Mouse (Mus musculus): Measurements from ENCODE around the gene Mcpt9.
"Not testable (repeated sequence)": the region's sequence is repeated elsewhere in the genome, so short reads cannot be mapped to it uniquely, and the experiment has no call there.

The Mcpt9 gene

DNA sequence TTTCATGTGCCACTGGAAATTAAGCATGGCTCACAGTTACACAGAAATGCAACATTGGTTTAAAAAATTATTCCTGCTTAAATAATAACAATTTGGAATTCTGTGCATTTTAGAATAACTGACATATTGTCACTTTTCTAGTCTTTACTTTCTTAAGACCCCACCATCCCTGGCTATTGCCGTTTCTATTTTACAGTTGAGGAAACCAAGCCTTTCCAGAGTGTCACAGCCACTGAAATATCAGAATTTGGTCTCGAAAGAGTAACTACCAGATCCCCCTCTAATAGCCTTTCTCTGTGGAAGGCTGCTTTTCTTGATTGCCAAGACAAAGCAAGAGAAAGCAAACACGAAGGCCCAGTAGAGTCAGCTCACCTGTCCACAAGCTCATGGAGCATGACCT is at the start of gene Mcpt9:
Gene Mcpt9 (minus strand): TSS at position 101 of the 400 bp plus-strand sequence.
- DNase-seq (ENCODE audit: low spot score): not testable (repeated sequence)

DNA sequence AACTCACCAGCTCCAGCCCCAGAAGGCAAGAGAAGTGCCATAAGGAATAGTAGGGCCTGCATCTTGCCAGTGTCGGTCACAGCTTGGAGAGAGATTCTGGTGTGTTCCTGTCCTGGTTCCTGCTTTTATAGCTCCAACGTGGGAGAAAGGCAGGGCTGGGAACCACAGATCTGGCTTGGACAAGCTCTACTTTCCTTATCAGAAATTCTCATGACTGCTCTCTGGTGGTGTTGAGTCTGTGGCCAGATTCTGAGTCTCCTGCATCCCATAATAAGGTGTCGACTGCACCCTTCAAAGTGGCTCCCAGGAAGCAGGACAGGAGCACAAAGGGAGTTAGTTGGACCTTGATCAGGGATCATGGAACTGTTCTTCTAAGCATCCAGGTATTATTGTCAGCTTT is 31.9 kb upstream of the Mcpt9 start, which contains the start of gene Mcpt4:
Gene Mcpt4 (minus strand): TSS at position 101 of the 400 bp plus-strand sequence.
- not testable (repeated sequence) for DNase-seq (ENCODE audit: low spot score)

DNA sequence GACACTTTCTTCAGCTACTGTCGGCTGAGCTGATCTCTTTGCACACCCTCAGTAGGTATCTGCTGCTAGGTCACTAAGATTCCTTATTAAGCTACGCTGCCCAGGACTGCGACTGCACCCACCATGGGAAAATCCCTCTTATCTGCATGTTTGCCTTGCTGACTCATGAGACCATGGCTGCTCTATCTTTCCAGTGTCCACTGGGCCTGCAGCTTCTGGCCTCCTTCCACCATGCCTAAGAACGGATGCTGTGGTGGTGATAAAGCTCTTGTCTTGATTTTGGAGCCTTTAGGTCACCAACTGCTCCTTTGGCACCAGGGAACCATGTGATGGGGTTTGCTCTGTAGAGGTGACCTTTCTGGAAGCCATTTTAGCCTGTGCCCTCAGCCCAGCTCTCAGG is 27.4 kb upstream of the Mcpt9 start:
- DNase-seq (ENCODE audit: low spot score): no peak

DNA sequence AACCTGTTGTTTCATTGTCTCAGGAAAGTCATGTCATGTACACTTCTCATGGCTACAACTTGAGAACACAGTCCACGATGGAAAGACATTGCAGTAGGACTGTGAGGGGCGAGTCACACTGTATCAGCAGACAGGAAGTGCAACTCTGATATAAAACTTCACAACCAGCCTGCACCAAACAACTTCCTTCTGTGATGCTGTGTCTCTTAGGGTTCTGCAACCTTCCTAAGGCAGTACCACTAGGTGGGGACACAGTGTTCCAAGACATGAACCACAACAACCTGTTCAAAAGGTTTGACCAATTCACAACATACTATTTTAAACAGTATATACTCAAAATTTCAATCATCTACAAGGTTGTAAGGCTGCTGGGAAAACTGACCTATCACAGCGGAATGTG is 25.1 kb upstream of the Mcpt9 start:
- no peak for DNase-seq (ENCODE audit: low spot score)

DNA sequence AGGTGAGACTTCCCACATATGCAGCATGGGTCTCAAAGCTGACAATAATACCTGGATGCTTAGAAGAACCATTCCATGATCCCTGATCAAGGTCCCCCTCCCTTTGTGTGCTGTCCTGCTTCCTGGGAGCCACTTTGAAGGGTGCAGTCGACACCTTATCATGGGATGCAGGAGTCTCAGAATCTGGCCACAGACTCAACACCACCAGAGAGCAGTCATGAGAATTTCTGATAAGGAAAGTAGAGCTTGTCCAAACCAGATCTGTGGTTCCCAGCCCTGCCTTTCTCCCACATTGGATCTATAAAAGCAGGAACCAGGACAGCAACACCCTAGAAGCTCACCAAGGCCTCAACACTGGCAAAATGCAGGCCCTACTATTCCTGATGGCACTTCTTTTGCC is 11.5 kb upstream of the Mcpt9 start, which contains the start of gene Mcpt2:
Gene Mcpt2 (plus strand): TSS at position 250 of the 400 bp plus-strand sequence.
- DNase-seq (ENCODE audit: low spot score): not testable (repeated sequence)

DNA sequence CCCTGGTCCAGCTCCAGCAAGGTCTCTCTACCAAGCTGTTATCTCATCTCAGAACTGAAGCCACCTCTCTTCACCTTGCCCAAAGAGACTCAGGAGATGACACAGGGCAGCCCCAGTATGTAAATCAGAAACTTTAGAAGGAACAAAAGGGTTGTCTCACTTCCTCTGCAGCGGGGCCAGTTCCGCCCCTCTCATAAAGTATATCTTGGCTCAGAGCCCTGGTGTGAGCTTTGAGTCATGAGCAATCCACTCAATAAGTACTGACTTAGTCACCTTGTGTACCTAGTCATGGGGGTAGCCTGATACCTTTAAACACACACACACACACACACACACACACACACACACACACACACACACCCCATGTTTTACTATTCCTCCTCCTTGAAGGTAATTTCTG is 4.1 kb upstream of the Mcpt9 start:
- DNase-seq (ENCODE audit: low spot score): no peak

DNA sequence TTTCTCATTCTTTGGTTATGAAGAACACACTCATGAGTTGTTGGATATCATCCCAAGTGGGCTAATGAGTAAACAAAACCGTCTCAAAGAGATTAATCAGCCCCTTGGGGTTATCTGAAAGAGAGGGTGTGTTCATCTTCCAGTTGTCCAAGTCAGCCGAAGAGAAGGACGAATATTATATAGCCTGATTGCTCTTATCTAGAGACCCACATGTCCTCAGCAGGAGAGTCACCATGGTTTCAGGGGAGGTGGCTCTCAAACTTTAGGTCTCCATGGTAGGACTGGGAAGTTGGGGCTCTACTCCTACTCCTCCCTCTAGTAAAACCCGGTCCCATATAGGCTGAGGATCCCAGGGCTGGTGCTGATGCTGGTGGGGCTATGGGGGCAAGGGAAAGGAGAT is 9.0 kb downstream of the Mcpt9 start:
- not testable (repeated sequence) for DNase-seq (ENCODE audit: low spot score)

DNA sequence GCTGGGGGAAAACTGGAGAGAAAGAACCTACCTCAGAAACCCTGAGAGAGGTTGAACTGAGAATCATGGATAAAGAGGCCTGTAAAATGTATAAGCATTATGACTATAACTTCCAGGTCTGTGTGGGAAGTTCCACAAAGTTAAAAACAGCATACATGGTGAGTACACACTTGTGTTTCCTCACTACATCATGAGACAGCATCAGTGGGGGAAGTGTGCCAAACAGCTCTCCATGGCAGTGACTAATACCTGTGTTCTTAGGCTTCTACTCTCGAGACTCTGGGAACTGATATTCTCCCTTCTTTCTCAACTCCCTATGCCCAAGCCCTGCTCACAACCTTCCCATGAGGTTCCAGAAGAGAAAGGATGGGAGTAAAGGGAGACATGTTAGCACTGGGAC is 10.8 kb downstream of the Mcpt9 start:
- DNase-seq (ENCODE audit: low spot score): no peak

DNA sequence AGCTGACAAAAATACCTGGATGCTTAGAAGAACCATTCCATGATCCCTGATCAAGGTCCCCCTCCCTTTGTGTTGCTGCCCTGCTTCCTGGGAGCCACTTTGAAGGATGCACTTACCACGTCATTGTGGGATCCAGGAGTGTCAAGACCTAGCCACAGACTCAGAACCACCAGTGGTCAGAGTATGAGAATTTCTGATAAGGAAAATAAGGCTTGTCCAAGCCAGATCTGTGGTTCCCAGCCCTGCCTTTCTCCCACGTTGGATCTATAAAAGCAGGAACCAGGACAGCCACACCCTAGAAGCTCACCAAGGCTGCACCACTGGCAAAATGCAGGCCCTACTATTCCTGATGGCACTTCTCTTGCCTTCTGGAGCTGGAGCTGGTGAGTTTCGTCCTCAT is 12.6 kb downstream of the Mcpt9 start, which contains the start of gene Mcpt1:
Gene Mcpt1 (plus strand): TSS at position 301 of the 400 bp plus-strand sequence.
- DNase-seq (ENCODE audit: low spot score): not testable (repeated sequence)

DNA sequence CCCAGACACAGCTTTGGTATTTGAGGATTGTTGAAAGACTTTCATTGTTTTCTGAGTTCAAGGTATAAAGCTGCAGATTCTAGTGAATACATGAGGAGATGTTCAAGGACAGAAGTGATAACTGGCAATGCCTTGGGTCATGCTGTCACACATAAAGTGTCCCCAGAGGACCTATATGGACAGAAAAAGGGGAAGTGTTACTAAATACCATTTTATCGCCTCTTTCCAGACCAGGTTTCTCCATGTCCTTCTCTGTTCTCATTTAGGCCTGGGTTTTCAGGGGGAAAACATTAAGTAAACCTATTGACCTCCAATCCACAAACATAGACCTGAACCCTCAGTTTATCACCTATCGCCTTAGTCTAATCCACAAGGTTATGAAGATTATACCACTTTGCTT is 16.4 kb downstream of the Mcpt9 start:
- no peak for DNase-seq (ENCODE audit: low spot score)

DNA sequence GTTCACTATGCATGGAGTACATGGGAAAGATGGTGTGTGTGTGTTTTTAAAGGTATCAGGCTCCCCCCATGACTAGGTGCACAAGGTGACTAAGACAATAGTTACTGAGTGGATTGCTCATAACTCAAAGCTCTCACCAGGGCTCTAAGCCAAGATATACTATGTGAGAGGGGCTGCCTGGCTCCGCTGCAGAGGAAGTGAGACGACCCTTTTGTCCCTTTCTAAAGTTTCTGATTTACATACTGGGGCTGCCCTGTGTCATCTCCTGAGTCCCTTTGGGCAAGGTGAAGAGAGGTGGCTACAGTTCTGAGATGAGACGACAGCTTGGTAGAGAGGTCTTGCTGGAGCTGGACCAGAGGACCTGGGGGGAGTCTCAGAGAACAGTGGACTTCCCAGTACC is 17.1 kb downstream of the Mcpt9 start:
- DNase-seq (ENCODE audit: low spot score): no peak

DNA sequence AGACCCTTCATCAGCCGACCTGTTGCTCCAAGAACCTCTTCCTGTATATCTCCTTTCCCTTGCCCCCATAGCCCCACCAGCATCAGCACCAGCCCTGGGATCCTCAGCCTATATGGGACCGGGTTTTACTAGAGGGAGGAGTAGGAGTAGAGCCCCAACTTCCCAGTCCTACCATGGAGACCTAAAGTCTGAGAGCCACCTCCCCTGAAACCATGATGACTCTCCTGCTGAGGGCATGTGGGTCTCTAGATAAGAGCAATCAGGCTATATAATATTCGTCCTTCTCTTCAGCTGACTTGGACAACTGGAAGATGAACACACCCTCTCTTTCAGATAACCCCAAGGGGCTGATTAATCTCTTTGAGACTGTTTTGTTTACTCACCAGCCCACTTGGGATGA is 42.8 kb downstream of the Mcpt9 start:
- DNase-seq (ENCODE audit: low spot score): not testable (repeated sequence)
